Mouse (Mus musculus) forebrain, embryonic 15.5 days (tissue): ENCODE data around the gene Atp5h. TPM values are rescaled to one million over a fixed set of nuclear protein-coding genes. Genes with fewer than 3 reads are reported as not detected.
A peak's percentile ranks its signal among the peaks of the same experiment; 100 is the strongest.

ENCODE experiments used
- ATAC-seq: fragments of 200-750 bp; cut with Nextera tagmentation; replicated peaks from 2 replicates; pipeline ENCODE4 v1.8.0; 2017; ENCODE audit warnings: mild to moderate bottlenecking, moderate TSS enrichment, moderate library complexity
- H3K27ac ChIP-seq: fragments of 300-500 bp; sonication (generic); replicated peaks from 2 replicates; pipeline ENCODE4 v1.5.1; 2015; ENCODE audit warnings: mild to moderate bottlenecking, inconsistent platforms
- H3K27me3 ChIP-seq: fragments of 300-500 bp; sonication (generic); 2 replicates; pipeline ENCODE4 v1.6.1; 2015; ENCODE audit warnings: inconsistent platforms
- H3K36me3 ChIP-seq: fragments of 300-500 bp; sonication (generic); 2 replicates; pipeline ENCODE4 v1.6.1; 2015; ENCODE audit warnings: mild to moderate bottlenecking, inconsistent platforms
- H3K4me1 ChIP-seq: fragments of 300-500 bp; sonication (generic); 2 replicates; pipeline ENCODE4 v1.6.1; 2015; ENCODE audit warnings: inconsistent platforms
- H3K4me2 ChIP-seq: fragments of 300-500 bp; sonication (generic); replicated peaks from 2 replicates; pipeline ENCODE4 v1.6.1; 2015; ENCODE audit warnings: mild to moderate bottlenecking, inconsistent platforms
- H3K4me3 ChIP-seq: fragments of 300-500 bp; sonication (generic); 2 replicates; pipeline ENCODE4 v1.5.1; 2015; ENCODE audit warnings: mild to moderate bottlenecking, inconsistent platforms
- H3K9ac ChIP-seq: fragments of 300-500 bp; sonication (generic); replicated peaks from 2 replicates; pipeline ENCODE4 v1.6.1; 2015; ENCODE audit warnings: mild to moderate bottlenecking, inconsistent platforms
- H3K9me3 ChIP-seq: fragments of 300-500 bp; sonication (generic); 2 replicates; pipeline ENCODE4 v1.6.1; 2016; ENCODE audit warnings: inconsistent platforms
- WGBS: fragments of 180-500 bp; shearing (Covaris S2); methylation state at CpG from one replicate; pipeline ENCODE4 v1.1.7; 2015; ENCODE audit warnings: mixed read lengths; 5-methylcytosine and 5-hydroxymethylcytosine counted together
- microRNA-seq: library from miRNA; unstranded; fragments of <30 nt; microRNA quantifications from one replicate; pipeline ENCODE4, GENCODE M21; 2016
- polyA plus RNA-seq: library from polyadenylated mRNA; unstranded; fragments of >200 nt; fragmentation: Nextera tagmentation; extraction: Ambion mirVana; gene quantifications from 2 replicates; pipeline ENCODE4 v1.2.1, GENCODE M21; 2015

The Atp5h gene
- polyA plus RNA-seq, 1 experiment from 2014 or later, result 722 TPM

- H3K9me3 ChIP-seq, result no peaks in the 10 kb centered on the region
- H3K27me3 ChIP-seq, result no peaks in the 10 kb centered on the region
- H3K27ac ChIP-seq, result no peak overlapping the region
- no peak overlapping the region for H3K4me2 ChIP-seq
- H3K36me3 ChIP-seq, result no peaks in the 10 kb centered on the region
- H3K4me3 ChIP-seq, result no peak overlapping the region
- no peak for ATAC-seq
- H3K4me1 ChIP-seq, result peaks cover 26% of the 10 kb centered on the region
- 72% methylated on average over 8 of the region's 8 CpGs for WGBS
- no peak overlapping the region for H3K9ac ChIP-seq
Observed at GRCm38 (mm10) chr11:115371354-115371753, 48.4 kb downstream of the Atp5h start.

- Histone ChIP-seq H3K4me2 (no peak overlapping the region), H3K9me3 (no peaks in the 10 kb centered on the region), H3K36me3 (no peaks in the 10 kb centered on the region), H3K4me3 (no peak overlapping the region), H3K27me3 (no peaks in the 10 kb centered on the region), H3K27ac (no peak overlapping the region), H3K4me1 (peaks cover 32% of the 10 kb centered on the region), H3K9ac (no peak overlapping the region)
- 64% methylated on average over 7 of the region's 7 CpGs for WGBS
- no peak for ATAC-seq
Observed at GRCm38 (mm10) chr11:115370368-115370767, 49.4 kb downstream of the Atp5h start.

DNA sequence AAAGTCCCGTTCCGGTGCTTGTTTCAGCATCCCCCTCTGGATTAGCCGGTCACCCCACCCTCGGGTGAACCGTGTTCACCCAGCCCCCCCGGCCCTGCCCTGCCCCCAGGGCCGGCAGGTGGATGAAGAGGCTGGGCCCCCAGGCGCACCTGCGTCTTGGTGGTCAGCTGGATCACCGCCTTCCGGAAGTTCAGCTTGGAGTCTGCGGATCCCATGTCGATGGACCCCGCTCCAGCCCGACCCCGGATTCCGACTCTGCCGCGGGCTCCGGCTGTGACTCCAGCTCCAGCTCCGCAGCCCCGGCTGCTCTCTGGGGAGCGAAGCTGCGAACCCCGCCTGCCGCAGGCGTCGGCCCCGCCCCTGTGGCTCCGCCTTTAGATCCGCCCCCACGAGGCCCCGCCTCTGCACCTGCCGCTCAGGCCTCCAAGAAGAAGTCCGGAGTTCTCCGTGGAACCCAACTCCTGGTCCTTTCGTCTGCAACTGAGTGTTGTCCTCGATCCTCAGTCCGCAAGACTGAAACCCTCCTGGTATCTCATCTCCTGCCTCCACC, 52.3 kb downstream of the Atp5h start, which contains the start of gene Hid1:
TSS of gene Hid1 (minus strand) at position 362 of the 550 bp plus-strand sequence.
- peak within 1 kb of the TSS; percentile 77 for H3K9ac ChIP-seq
- peak within 1 kb of the TSS; percentile 74 for H3K4me2 ChIP-seq
- WGBS, result under 1% methylated on average over 35 of the region's 39 CpGs
- peaks cover 18% of the 10 kb centered on the region for H3K4me1 ChIP-seq
- peak within 1 kb of the TSS; percentile 82 for H3K27ac ChIP-seq
- ATAC-seq, result peak; percentile 86
- H3K27me3 ChIP-seq, result no peaks in the 10 kb centered on the region
- peak within 1 kb of the TSS; percentile 57 for H3K4me3 ChIP-seq
- H3K9me3 ChIP-seq, result no peaks in the 10 kb centered on the region
- H3K36me3 ChIP-seq, result no peaks in the 10 kb centered on the region

DNA sequence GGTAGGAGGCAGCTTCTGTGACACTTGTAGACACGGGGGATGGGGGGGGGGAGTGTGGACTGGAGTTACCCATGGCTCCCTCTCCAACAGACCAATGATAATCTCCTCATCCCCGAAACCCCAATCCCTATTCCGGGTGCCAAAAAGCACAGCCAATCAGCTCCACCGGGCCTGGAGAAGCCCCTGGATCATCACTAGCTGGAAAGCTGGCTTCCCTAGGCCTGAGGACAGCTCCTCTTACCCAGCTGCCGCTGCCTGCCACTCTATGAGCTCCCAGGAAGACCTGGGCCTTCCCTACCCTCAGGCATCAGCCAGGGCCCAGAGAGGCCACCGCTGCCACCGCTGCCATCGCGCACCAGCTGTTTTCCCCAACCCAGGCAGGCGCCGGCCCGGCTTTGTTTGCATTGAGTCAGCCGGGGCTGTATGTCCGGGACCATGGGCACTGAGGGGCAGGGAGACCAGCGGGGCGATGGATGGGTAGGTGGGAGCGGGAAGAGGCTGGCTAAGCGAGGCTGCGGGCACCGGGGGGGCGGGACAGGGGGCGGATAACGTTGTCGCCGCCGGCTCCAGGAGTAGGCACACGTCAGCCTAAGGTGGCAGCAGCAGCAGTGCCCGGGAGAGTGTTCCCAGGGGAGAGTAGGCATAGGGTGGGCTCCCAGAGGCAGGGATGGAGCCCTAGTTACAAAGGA, 52.9 kb downstream of the Atp5h start:
- Histone ChIP-seq H3K4me1 (peaks cover 18% of the 10 kb centered on the region), H3K4me3 (peak overlapping the region; percentile 57), H3K27ac (peak overlapping the region; percentile 82), H3K9me3 (no peaks in the 10 kb centered on the region), H3K36me3 (no peaks in the 10 kb centered on the region), H3K4me2 (peak overlapping the region; percentile 74), H3K27me3 (no peaks in the 10 kb centered on the region), H3K9ac (peak overlapping the region; percentile 77)
- peak; percentile 80 for ATAC-seq
- WGBS, result under 1% methylated on average over 28 of the region's 28 CpGs

GRCm38 (mm10) chr11:115366039-115366705, 53.6 kb downstream of the Atp5h start:
- ATAC-seq, result peak; percentile 23; the same call in 1 of the 2 replicates

More at GRCm38 (mm10) chr11:115366039-115366705, 53.6 kb downstream of the Atp5h start:
- WGBS, result 47% methylated on average over 7 of the region's 7 CpGs
- H3K4me3 ChIP-seq, result peak overlapping the region; percentile 57
- no peaks in the 10 kb centered on the region for H3K9me3 ChIP-seq
- H3K9ac ChIP-seq, result peak overlapping the region; percentile 77; the same call in 1 of the 2 replicates
- H3K4me2 ChIP-seq, result peak overlapping the region; percentile 74
- H3K27me3 ChIP-seq, result no peaks in the 10 kb centered on the region
- no peaks in the 10 kb centered on the region for H3K36me3 ChIP-seq
- H3K4me1 ChIP-seq, result peaks cover 18% of the 10 kb centered on the region
- H3K27ac ChIP-seq, result peak overlapping the region; percentile 82

Small RNA genes within 50 kb of the gene (microRNA-seq; reads per million reads assigned to microRNA genes)
- gene Mir3968, result not detected

Other genes starting within 250 kb of the Atp5h start
- gene Tmem104, start 232.5 kb downstream of the Atp5h start, polyA plus RNA-seq, result 10.8 and 12.4 TPM in 2 replicates
- 19.0 and 24.1 TPM in 2 replicates for gene Nat9, start 232.1 kb downstream of the Atp5h start, polyA plus RNA-seq
- 0.22 and 0.23 TPM in 2 replicates for gene Grin2c, start 152.7 kb downstream of the Atp5h start, polyA plus RNA-seq
- gene Fdxr, start 142.9 kb downstream of the Atp5h start, polyA plus RNA-seq, result 23.9 and 24.0 TPM in 2 replicates
- 0.37 TPM in 2 replicates for gene Fads6, start 122.3 kb downstream of the Atp5h start, polyA plus RNA-seq
- 0.08 TPM in 1 of 2 replicates, not detected in the other for gene Otop2, start 112.8 kb downstream of the Atp5h start, polyA plus RNA-seq
- 0.05 TPM in 1 of 2 replicates, not detected in the other for gene Ush1g, start 97.9 kb downstream of the Atp5h start, polyA plus RNA-seq
- gene Otop3, start 85.2 kb downstream of the Atp5h start, polyA plus RNA-seq, result 0.10 and 0.25 TPM in 2 replicates
- gene Hid1, start 52.2 kb downstream of the Atp5h start, polyA plus RNA-seq, result 48.9 and 50.3 TPM in 2 replicates
- gene Cdr2l, start 38.0 kb downstream of the Atp5h start, polyA plus RNA-seq, result 20.9 and 21.2 TPM in 2 replicates
- 178 and 192 TPM in 2 replicates for gene Mrpl58, start 16.2 kb downstream of the Atp5h start, polyA plus RNA-seq
- gene Kctd2, start 166 bp upstream of the Atp5h start, polyA plus RNA-seq, result 23.6 and 26.3 TPM in 2 replicates
- not detected in 2 replicates for gene Trim80, start 20.6 kb upstream of the Atp5h start, polyA plus RNA-seq
- 0.10 TPM in 1 of 2 replicates, not detected in the other for gene Slc16a5, start 42.5 kb upstream of the Atp5h start, polyA plus RNA-seq
- gene Armc7, start 55.7 kb upstream of the Atp5h start, polyA plus RNA-seq, result 15.6 and 16.1 TPM in 2 replicates
- gene Nt5c, start 71.9 kb upstream of the Atp5h start, polyA plus RNA-seq, result 94.3 and 102 TPM in 2 replicates
- gene Jpt1, start 94.4 kb upstream of the Atp5h start, polyA plus RNA-seq, result 1,941 and 1,977 TPM in 2 replicates
- gene Sumo2, start 116.3 kb upstream of the Atp5h start, polyA plus RNA-seq, result 1,191 and 1,214 TPM in 2 replicates
- 127 and 138 TPM in 2 replicates for gene Nup85, start 144.5 kb upstream of the Atp5h start, polyA plus RNA-seq
- gene Mrps7, start 184.0 kb upstream of the Atp5h start, polyA plus RNA-seq, result 70.3 and 73.6 TPM in 2 replicates
- 28.1 and 28.2 TPM in 2 replicates for gene Gga3, start 184.1 kb upstream of the Atp5h start, polyA plus RNA-seq
- gene Mif4gd, start 193.0 kb upstream of the Atp5h start, polyA plus RNA-seq, result 9.1 and 11.4 TPM in 2 replicates
- 55.3 and 56.1 TPM in 2 replicates for gene Slc25a19, start 208.3 kb upstream of the Atp5h start, polyA plus RNA-seq